Mouse (Mus musculus) urinary bladder, adult 18-20 months (tissue): ENCODE measurements around the gene Decr2.
"Not testable (repeated sequence)": the region's sequence is repeated elsewhere in the genome, so short reads cannot be mapped to it uniquely, and the experiment has no call there.

ENCODE experiments used
- DNase-seq, 2 experiments: peaks; one replicate each; pipeline ENCODE4 v3.0.0; 2022; ENCODE audit warnings: low spot score in 2 of 2, mixed read lengths in 2 of 2

Gene Decr2

GRCm38 (mm10) chr17:26113181-26113948, 23.2 kb upstream of the Decr2 start, which contains the start of gene Tmem8:
Gene Tmem8 (plus strand): TSS chr17:26113299.
- DNase-seq = peak; percentile 67 to 82

DNA sequence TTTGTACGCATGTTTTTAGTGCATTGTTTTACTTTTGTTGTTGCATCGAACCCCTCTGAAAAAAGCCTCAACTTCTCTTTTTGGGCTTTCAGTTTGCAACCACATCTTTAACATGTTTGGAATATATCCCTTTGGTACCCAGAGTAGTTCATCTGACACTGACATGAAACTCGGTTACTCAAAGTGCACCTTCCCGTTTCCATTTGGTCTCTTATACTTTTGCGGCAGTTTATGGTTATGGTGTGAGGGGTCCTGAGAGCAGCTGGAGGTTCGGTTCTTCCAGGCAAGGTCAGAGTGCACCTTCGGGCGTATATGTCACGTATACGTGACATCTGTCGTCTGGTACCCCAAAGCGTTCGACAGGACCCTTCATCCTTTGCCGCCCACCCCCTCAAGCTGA, 22.6 kb upstream of the Decr2 start:
- DNase-seq = no peak

GRCm38 (mm10) chr17:26111722-26112121, 21.6 kb upstream of the Decr2 start:
- DNase-seq = no peak

DNA sequence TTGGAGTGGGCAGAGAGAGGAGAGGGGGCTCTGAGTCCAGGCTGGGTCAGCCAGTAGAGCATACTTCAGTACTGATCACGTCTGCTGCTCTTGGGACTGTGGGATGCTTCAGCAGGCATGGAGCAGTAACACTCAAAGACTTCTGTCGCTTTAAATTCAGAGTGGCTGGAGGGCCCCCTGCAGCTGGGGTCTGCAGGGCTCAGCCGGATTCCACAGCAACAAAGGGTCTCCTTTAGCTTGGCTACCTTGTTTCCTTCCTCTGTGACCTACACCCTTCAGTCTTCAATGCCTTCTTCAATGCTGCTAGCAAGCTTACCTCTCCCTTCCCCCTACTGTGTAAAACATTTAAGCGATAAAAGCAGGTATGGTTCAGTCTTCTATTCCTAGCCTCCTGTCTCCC, 20.9 kb upstream of the Decr2 start:
- DNase-seq = no peak

- DNase-seq = no peak
Observed at GRCm38 (mm10) chr17:26110156-26110555, 20.0 kb upstream of the Decr2 start.

DNA sequence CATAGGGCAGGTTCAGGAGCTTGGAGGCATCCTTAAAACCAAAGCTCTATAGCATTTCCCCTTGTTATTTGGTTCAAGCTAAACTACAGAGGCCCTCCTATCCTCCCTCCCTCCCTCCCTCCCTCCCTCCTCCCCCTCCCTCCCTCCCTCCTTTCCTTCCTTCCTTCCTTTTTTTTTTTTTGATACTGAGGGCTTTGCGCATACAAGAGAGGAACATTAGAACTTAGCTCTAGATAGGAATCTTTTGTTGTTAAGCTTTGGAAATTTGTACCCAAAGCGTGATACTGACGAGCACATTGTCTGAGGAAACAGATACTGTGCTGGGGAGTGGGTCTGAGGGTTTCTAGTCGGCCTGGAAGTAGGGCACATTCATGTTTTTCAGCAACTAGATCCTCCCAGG, 15.5 kb upstream of the Decr2 start:
- no peak for DNase-seq

GRCm38 (mm10) chr17:26101478-26101877, 11.3 kb upstream of the Decr2 start:
- DNase-seq = no peak

GRCm38 (mm10) chr17:26100166-26100565, 10.0 kb upstream of the Decr2 start:
- DNase-seq = no peak

GRCm38 (mm10) chr17:26099316-26099715, 9.2 kb upstream of the Decr2 start:
- DNase-seq = not testable (repeated sequence)

DNA sequence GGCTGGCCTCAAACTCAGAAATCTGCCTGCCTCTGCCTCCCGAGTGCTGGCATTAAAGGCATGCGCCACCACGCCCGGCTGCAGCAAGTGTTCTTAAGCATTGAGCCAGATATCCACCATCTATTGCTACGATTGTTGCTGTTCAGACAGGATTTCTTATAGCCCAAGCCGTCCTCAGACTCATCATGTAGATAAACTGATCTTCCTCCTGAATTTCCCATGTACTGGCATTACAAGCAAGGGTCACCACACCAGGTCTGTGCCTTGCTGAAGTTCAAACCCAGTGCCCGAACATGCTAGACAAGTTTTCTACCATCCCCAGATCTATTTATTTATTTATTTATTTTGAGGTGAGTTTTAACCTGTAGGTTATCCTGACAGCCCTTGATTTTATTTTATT, 8.3 kb upstream of the Decr2 start:
- no peak for DNase-seq

- DNase-seq = peak in 1 of 2 experiments; percentile 64
Observed at GRCm38 (mm10) chr17:26095121-26095740, 5.1 kb upstream of the Decr2 start, which contains the start of gene Nme4. Gene Nme4 (minus strand): TSS chr17:26095602.

GRCm38 (mm10) chr17:26094531-26095110, 4.5 kb upstream of the Decr2 start:
- no peak for DNase-seq

DNA sequence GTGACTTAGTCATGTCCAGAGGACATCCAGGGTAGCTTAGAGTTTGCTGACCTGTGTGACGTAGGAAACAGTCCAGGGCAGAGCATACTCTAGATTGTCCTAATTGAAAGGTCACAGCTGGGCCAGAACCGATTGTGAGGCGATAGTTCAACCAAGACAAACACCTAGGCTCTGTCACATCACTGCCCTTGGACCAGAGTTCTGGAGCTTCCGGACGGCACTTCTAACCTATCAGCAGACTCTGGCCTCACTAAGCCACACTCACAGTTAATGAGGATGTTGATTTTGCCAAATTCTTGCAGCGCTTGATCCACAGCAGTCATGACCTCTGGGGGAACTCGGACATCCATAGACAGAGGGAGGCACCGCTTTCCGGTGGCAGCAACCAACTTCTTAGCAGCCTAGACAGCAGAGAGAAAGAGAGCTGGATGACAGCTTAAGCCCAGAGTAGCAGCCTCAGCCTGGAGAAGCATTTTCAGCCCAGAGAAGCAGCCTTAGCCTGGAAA, 3.0 kb downstream of the Decr2 start:
- DNase-seq = no peak

DNA sequence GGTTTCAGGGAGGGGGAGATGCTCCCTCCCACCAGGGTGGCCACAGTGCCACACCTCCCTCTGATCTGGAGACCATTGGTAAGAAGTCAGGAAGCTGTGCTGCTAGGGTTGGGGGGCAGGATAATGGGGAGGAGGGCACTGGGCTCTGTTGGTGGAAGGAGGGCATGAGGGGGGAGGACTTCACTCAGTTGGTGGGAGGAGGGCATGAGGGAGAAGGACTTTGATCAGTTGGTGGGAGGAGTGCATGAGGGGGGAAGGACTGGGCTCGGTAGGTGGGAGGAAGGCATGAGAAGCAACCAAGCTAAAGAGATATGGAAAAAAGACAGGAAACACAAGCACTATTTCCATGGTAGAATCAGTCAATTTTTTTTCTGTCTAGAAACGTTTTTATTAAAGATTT, 9.3 kb downstream of the Decr2 start:
- DNase-seq = no peak

- DNase-seq = no peak
Observed at GRCm38 (mm10) chr17:26078851-26079250, 11.3 kb downstream of the Decr2 start.

DNA sequence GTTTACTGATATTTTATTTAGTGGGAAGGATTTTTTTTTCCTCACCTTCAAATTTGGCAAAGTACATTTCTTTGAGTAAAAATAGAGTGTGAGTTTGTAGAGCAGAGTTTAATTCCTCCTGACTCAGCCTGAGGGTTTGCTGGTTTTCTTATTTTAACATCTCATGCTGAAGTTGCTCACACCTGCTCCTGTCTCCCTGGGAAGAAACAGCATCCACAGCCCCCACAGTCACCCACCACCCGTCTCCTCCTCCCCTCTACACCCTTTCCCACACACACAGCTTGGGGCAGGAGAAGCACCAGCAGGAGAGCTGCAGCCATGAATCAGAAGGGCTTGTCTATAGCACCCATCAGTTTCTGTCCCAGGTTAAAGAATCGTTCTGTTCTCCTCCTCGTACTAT, 14.9 kb downstream of the Decr2 start:
- DNase-seq = no peak

DNA sequence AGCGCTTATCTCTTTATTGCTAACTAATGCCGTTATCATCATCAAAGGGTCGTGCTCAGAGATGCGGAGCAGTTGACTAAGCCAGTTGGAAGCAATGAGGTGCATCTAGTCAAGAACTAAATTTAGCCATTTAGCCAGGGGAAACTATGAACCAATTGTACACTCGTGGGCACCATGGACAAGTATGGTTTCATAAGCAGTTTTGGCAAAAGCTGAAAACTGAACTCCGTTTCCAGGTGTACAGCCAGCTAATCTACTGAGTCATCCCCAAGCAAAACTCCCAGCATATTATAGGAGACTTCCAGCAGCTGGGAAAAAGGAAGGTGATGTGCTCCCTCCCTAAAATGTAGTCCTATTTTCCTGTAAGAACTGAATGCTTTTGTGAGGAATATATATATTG, 20.0 kb downstream of the Decr2 start:
- DNase-seq = no peak

GRCm38 (mm10) chr17:26068831-26069739, 21.1 kb downstream of the Decr2 start, which contains the start of gene Rab11fip3:
Gene Rab11fip3 (minus strand): TSS chr17:26069555.
- DNase-seq = peak; percentile 64 to 84

GRCm38 (mm10) chr17:26068024-26068830, 21.9 kb downstream of the Decr2 start:
- DNase-seq = peak in 1 of 2 experiments; percentile 31

DNA sequence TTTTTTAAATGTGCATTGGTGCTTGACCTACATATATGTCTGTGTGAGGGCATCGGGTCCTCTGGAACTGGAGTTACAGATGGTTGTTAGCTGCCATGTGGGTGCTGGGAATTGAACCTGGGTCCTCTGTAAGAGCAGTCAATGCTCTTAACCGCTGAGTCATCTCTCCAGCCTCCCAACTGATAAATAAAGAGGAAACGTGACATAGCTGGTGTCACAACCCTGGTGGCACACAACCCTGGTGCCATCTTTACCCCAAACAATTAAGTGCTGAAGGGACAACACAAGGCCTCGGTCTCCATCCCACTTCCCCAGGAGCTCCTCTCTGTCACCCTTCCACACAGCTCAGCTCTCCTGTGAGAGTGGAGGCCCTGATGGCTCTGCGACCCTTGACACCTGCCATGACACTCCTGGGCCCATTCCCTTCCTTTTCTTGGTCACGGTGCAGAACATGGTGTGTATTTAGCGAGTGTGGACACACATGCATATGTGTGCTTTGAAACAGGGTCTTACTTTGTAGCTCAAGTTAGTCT, 23.6 kb downstream of the Decr2 start:
- DNase-seq = no peak
